In the genomic region with DNA sequence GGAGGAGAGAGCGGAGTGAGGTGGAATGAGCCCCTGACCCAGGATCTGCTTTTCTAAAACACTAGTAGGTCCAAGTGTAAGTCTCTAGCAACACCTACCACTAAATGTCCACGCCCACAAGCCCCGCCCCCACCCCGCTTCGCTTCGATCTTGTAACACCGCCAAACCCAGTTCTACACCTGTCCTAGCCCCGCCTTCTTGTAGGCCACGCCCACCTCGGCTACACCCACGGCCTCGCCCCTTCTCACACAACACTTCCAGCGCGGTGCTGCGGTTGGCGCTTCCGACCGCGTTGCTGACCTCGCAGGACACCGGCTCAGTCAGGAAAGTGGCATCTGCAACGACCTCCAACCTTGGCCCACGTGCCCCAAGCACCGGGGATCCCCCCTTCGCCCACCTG, we compare ENCODE assay signal across 1 mouse cellular context.
TF ChIP-seq lines count a peak whose summit lies in the region.

No protein-coding gene starts in this region.

TF ChIP-seq in CH12.LX, 34 proteins besides CTCF, POLR2A, EP300 and RAD21 (continued from another document):
- TF ChIP-seq E2F4 (IDR thresholded peaks at IDR 0.05; ENCODE audit: insufficient replicate concordance, low read depth, low read length) (no peak), POLR2AphosphoS2 (IDR thresholded peaks at IDR 0.05; ENCODE audit: low read depth, low read length) (no peak), IRF4 (IDR thresholded peaks at IDR 0.05; ENCODE audit: low read depth, low read length) (no peak), ZKSCAN1 (IDR thresholded peaks at IDR 0.05; ENCODE audit: borderline replicate concordance, low read depth, low read length) (no peak), USF1 (IDR thresholded peaks at IDR 0.05; ENCODE audit: low read depth, low read length) (no peak), TBP (conservative IDR thresholded peaks at IDR 0.05; ENCODE audit: low read depth, low read length) (no peak), MAFK (IDR thresholded peaks at IDR 0.05; ENCODE audit: insufficient replicate concordance, low read length) (no peak), ZC3H11A (IDR thresholded peaks at IDR 0.05; ENCODE audit: low read depth, low read length) (no peak), PAX5 (IDR thresholded peaks at IDR 0.05; ENCODE audit: low read length) (no peak), MYC (IDR thresholded peaks at IDR 0.05; ENCODE audit: low read depth, low read length) (no peak), KAT2A (IDR thresholded peaks at IDR 0.05; ENCODE audit: insufficient replicate concordance, low read length) (no peak), GABPA (IDR thresholded peaks at IDR 0.05; ENCODE audit: insufficient replicate concordance, low read depth, low read length) (no peak), NRF1 (IDR thresholded peaks at IDR 0.05; ENCODE audit: low read depth, low read length) (no peak), SIN3A (IDR thresholded peaks at IDR 0.05; ENCODE audit: low read length) (0 out of 2 replicates have a peak, but pooled peaks have one; percentile 36)
TF ChIP-seq in CH12.LX: peak in this region for 3.
